Comparison of ENCODE assay signal across 29 mouse cellular contexts in the genomic region with DNA sequence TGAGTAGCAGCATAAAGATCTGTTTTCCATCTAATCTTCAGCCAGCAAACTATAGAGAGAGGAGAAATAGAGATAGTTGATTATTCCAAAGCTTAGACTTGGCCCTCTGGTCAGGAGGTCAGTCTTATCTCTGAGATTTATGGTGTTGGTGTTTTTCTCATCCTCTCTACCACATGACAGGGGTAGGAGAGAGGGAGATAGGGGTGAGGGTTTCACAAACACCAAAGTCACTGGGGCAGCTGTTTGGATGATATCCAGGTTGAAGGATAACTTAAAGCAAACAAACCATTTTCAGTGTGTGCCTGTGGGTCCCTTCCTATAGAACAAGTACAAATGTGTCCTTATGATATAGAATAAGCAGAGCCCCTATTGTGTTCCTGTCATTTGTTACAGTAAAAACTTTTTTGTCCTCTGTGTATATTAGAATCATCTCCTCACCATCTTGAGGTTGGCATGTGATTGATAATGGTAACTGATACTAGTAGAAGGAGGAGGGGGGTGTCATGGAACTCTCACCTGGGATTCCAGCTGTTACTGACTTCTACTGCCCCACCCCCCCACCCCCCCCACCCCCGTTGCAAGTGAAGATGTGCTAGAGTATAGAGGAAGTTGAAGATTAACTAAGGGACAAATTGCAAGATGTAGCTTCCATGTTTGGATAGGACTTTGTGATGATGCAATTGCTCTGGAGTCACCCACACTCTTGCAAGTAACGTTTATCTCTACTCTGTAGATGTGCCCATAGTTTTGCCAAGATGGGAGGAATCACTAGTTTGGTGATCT. TPM values are rescaled to one million over a fixed set of nuclear protein-coding genes. Genes with fewer than 3 reads are reported as not detected.
A peak's percentile ranks its signal among the peaks of the same experiment; 100 is the strongest.
DNase-seq lines count a peak whose midpoint lies in the region; ATAC-seq and TF ChIP-seq lines count a peak whose summit lies in the region.
"Had no signal": no experiment of that assay in that cellular context is flagged by ENCODE, and none has a peak within 500 bp of the region (broad histone marks: within the 10 kb centered on the region; RNA-seq: fewer than 3 reads in every experiment).

No protein-coding gene starts in this region.

- H3K4me1 ChIP-seq in intestine, embryonic 15.5 days (replicated peaks) = no peaks in the 10 kb centered on the region
- no peaks in the 10 kb centered on the region for H3K4me1 ChIP-seq in intestine, postnatal 0 days (replicated peaks; ENCODE audit: control insufficient read depth, insufficient read depth, low read length)
- H3K4me1 ChIP-seq in lung, embryonic 14.5 days (ENCODE audit: insufficient read depth) = no peaks in the 10 kb centered on the region
- H3K4me1 ChIP-seq in liver, embryonic 15.5 days (replicated peaks) = no peaks in the 10 kb centered on the region
- H3K4me1 ChIP-seq: forebrain, embryonic 15.5 days; heart, embryonic 10.5 days; heart, embryonic 13.5 days had no signal

- no peak for TF ChIP-seq CTCF in intestine, postnatal 0 days (IDR thresholded peaks at IDR 0.05; ENCODE audit: low read depth)
- TF ChIP-seq CTCF in lung, embryonic 14.5 days (IDR thresholded peaks at IDR 0.05; ENCODE audit: low read depth) = no peak

- ATAC-seq in intestine, embryonic 15.5 days = peak; percentile 82
- ATAC-seq in intestine, postnatal 0 days = no peak
- peak; percentile 47; the same call in 1 of the 2 replicates for ATAC-seq in lung, embryonic 14.5 days (ENCODE audit: insufficient read depth)
- ATAC-seq in liver, embryonic 15.5 days (ENCODE audit: insufficient read depth) = peak; percentile 78
- ATAC-seq: forebrain, embryonic 15.5 days; hindbrain, postnatal 0 days; Patski had no signal

- peak; percentile 37 for DNase-seq in lung, embryonic 14.5 days
- no peak for DNase-seq in lung, adult 18-20 months
- DNase-seq in yolk sac, embryonic 10.5 days (ENCODE audit: low spot score) = peak; percentile 70
- DNase-seq in adrenal gland, postnatal 14 days = no peak
- DNase-seq in cerebellum, adult 11-12 months = no peak
- DNase-seq: adrenal gland, adult 2 months; adrenal gland, postnatal 25 days; B cell, adult 2 months; cerebellum, adult 18-20 months; cerebellum, adult 9-10 months; cerebellum, postnatal 14 days; gastrocnemius, postnatal 25 days; heart, adult 2 months; heart, postnatal 14 days; heart, postnatal 4 days had no signal

- H3K4me2 ChIP-seq in intestine, embryonic 15.5 days (replicated peaks) = no peak overlapping the region
- no peak overlapping the region for H3K4me2 ChIP-seq in intestine, postnatal 0 days (replicated peaks; ENCODE audit: low read depth)
- no peak overlapping the region for H3K4me2 ChIP-seq in lung, embryonic 14.5 days
- H3K4me2 ChIP-seq in liver, embryonic 15.5 days = no peak overlapping the region
- H3K4me2 ChIP-seq: forebrain, embryonic 15.5 days; heart, embryonic 13.5 days; hindbrain, embryonic 14.5 days had no signal

- no peaks in the 10 kb centered on the region for H3K36me3 ChIP-seq in intestine, embryonic 15.5 days
- H3K36me3 ChIP-seq in intestine, postnatal 0 days (ENCODE audit: control insufficient read depth, insufficient read depth) = no peaks in the 10 kb centered on the region
- H3K36me3 ChIP-seq in lung, embryonic 14.5 days (ENCODE audit: insufficient read depth) = no peaks in the 10 kb centered on the region
- no peaks in the 10 kb centered on the region for H3K36me3 ChIP-seq in liver, embryonic 15.5 days (replicated peaks)
- H3K36me3 ChIP-seq: forebrain, embryonic 15.5 days; G1E; heart, embryonic 10.5 days; heart, embryonic 13.5 days had no signal

- no peaks in the 10 kb centered on the region for H3K27me3 ChIP-seq in intestine, embryonic 15.5 days (replicated peaks)
- H3K27me3 ChIP-seq in intestine, postnatal 0 days (replicated peaks; ENCODE audit: control insufficient read depth, insufficient read depth, low read length) = no peaks in the 10 kb centered on the region
- no peaks in the 10 kb centered on the region for H3K27me3 ChIP-seq in lung, embryonic 14.5 days (ENCODE audit: insufficient read depth, low read length)
- H3K27me3 ChIP-seq in liver, embryonic 15.5 days = no peaks in the 10 kb centered on the region
- H3K27me3 ChIP-seq: CH12.LX; forebrain, embryonic 15.5 days had no signal

- H3K27ac ChIP-seq in intestine, embryonic 15.5 days = no peak overlapping the region
- no peak overlapping the region for H3K27ac ChIP-seq in intestine, postnatal 0 days (ENCODE audit: low read depth, low read length)
- H3K27ac ChIP-seq in lung, embryonic 14.5 days (ENCODE audit: low read depth) = no peak overlapping the region
- no peak overlapping the region for H3K27ac ChIP-seq in liver, embryonic 15.5 days (replicated peaks)
- H3K27ac ChIP-seq: forebrain, embryonic 15.5 days; heart, adult 2 months; heart, embryonic 10.5 days; heart, embryonic 13.5 days; hindbrain, embryonic 14.5 days; hindbrain, postnatal 0 days had no signal

- WGBS in intestine, embryonic 15.5 days = 5% methylated on average over 2 of the region's 2 CpGs
- 17% methylated on average over 2 of the region's 2 CpGs for WGBS in intestine, postnatal 0 days
- WGBS in lung, embryonic 14.5 days = 7% methylated on average over 2 of the region's 2 CpGs
- WGBS in liver, embryonic 15.5 days (ENCODE audit: insufficient replicate concordance) = 19% methylated on average over 2 of the region's 2 CpGs

- H3K4me3 ChIP-seq in intestine, embryonic 15.5 days (replicated peaks) = no peak overlapping the region
- H3K4me3 ChIP-seq in intestine, postnatal 0 days (ENCODE audit: low read depth, low read length) = no peak overlapping the region
- H3K4me3 ChIP-seq in lung, embryonic 14.5 days (ENCODE audit: low read depth, low read length) = no peak overlapping the region
- H3K4me3 ChIP-seq in liver, embryonic 15.5 days (replicated peaks) = no peak overlapping the region
- H3K4me3 ChIP-seq: forebrain, embryonic 15.5 days; heart, adult 2 months; heart, embryonic 10.5 days; heart, embryonic 13.5 days had no signal

- no peaks in the 10 kb centered on the region for H3K9me3 ChIP-seq in intestine, embryonic 15.5 days
- no peaks in the 10 kb centered on the region for H3K9me3 ChIP-seq in intestine, postnatal 0 days (ENCODE audit: control insufficient read depth)
- no peaks in the 10 kb centered on the region for H3K9me3 ChIP-seq in lung, embryonic 14.5 days (ENCODE audit: low read depth, low read length)
- no peaks in the 10 kb centered on the region for H3K9me3 ChIP-seq in liver, embryonic 15.5 days (replicated peaks)
- H3K9me3 ChIP-seq: forebrain, embryonic 15.5 days; G1E; heart, embryonic 10.5 days; heart, embryonic 13.5 days had no signal

- H3K9ac ChIP-seq in intestine, embryonic 15.5 days = no peak overlapping the region
- H3K9ac ChIP-seq in intestine, postnatal 0 days (ENCODE audit: low read depth, low read length) = no peak overlapping the region
- H3K9ac ChIP-seq in lung, embryonic 14.5 days = no peak overlapping the region
- no peak overlapping the region for H3K9ac ChIP-seq in liver, embryonic 15.5 days
- H3K9ac ChIP-seq: forebrain, embryonic 15.5 days; heart, embryonic 13.5 days; hindbrain, embryonic 14.5 days had no signal

RNA-seq across cellular contexts. Expression of gene Nxf3, which starts 7.6 kb away (rescaled TPM):
- 0.39 TPM in 1 of 2 replicates, not detected in the other for polyA plus RNA-seq in intestine, embryonic 15.5 days (2015; fragmentation: Nextera tagmentation; extraction: Ambion mirVana)
- polyA plus RNA-seq in intestine, postnatal 0 days (2015; fragmentation: Nextera tagmentation; extraction: Ambion mirVana) = 0.22 and 0.27 TPM in 2 replicates
- 0.12 TPM in 1 of 2 replicates, not detected in the other for polyA plus RNA-seq in lung, embryonic 14.5 days (2014; fragmentation: Nextera tagmentation; extraction: Ambion mirVana)
- polyA plus RNA-seq in liver, embryonic 15.5 days (2015; fragmentation: Nextera tagmentation; extraction: Ambion mirVana) = 0.15 and 0.18 TPM in 2 replicates
- total RNA-seq in adrenal gland, postnatal 14 days (2021) = not detected in 2 replicates
- total RNA-seq: adrenal gland, adult 2 months; adrenal gland, postnatal 25 days; gastrocnemius, adult 8-10 months; gastrocnemius, postnatal 25 days; heart, adult 2 months; heart, postnatal 14 days; heart, postnatal 4 days; hindbrain, postnatal 0 days had no signal
- polyA plus RNA-seq: adrenal gland, adult 2 months; forebrain, embryonic 11.5 days; forebrain, embryonic 15.5 days; hindbrain, embryonic 11.5 days; hindbrain, embryonic 14.5 days; hindbrain, postnatal 0 days; Patski had no signal

RNA-seq across cellular contexts. Expression of gene Bex2, which starts 24.7 kb away (rescaled TPM):
- 121 and 127 TPM in 2 replicates for polyA plus RNA-seq in intestine, embryonic 15.5 days (2015; fragmentation: Nextera tagmentation; extraction: Ambion mirVana)
- 55.0 and 58.5 TPM in 2 replicates for polyA plus RNA-seq in intestine, postnatal 0 days (2015; fragmentation: Nextera tagmentation; extraction: Ambion mirVana)
- polyA plus RNA-seq in lung, embryonic 14.5 days (2014; fragmentation: Nextera tagmentation; extraction: Ambion mirVana) = 55.6 and 64.8 TPM in 2 replicates
- polyA plus RNA-seq in liver, embryonic 15.5 days (2015; fragmentation: Nextera tagmentation; extraction: Ambion mirVana) = 147 and 153 TPM in 2 replicates
- total RNA-seq in adrenal gland, postnatal 14 days (2021) = 28.4 and 33.0 TPM in 2 replicates
- total RNA-seq: CH12.LX; G1E; gastrocnemius, postnatal 25 days had no signal
- polyA plus RNA-seq: heart, adult 2 months had no signal

RNA-seq across cellular contexts. Expression of gene Bex4, which starts 46.1 kb away (rescaled TPM):
- polyA plus RNA-seq in intestine, embryonic 15.5 days (2015; fragmentation: Nextera tagmentation; extraction: Ambion mirVana) = 230 and 263 TPM in 2 replicates
- polyA plus RNA-seq in intestine, postnatal 0 days (2015; fragmentation: Nextera tagmentation; extraction: Ambion mirVana) = 235 and 294 TPM in 2 replicates
- 128 and 138 TPM in 2 replicates for polyA plus RNA-seq in lung, embryonic 14.5 days (2014; fragmentation: Nextera tagmentation; extraction: Ambion mirVana)
- polyA plus RNA-seq in liver, embryonic 15.5 days (2015; fragmentation: Nextera tagmentation; extraction: Ambion mirVana) = 128 and 149 TPM in 2 replicates
- 13.8 and 14.8 TPM in 2 replicates for total RNA-seq in adrenal gland, postnatal 14 days (2021)
- total RNA-seq: CH12.LX; gastrocnemius, adult 8-10 months; gastrocnemius, postnatal 25 days had no signal
- polyA plus RNA-seq: adrenal gland, adult 2 months; Patski had no signal

RNA-seq across cellular contexts. Expression of gene Arxes1, which starts 59.5 kb away (rescaled TPM):
- 26.7 and 32.3 TPM in 2 replicates for polyA plus RNA-seq in intestine, embryonic 15.5 days (2015; fragmentation: Nextera tagmentation; extraction: Ambion mirVana)
- 8.2 and 8.4 TPM in 2 replicates for polyA plus RNA-seq in intestine, postnatal 0 days (2015; fragmentation: Nextera tagmentation; extraction: Ambion mirVana)
- 31.1 and 32.9 TPM in 2 replicates for polyA plus RNA-seq in lung, embryonic 14.5 days (2014; fragmentation: Nextera tagmentation; extraction: Ambion mirVana)
- polyA plus RNA-seq in liver, embryonic 15.5 days (2015; fragmentation: Nextera tagmentation; extraction: Ambion mirVana) = 6.6 and 6.7 TPM in 2 replicates
- total RNA-seq in adrenal gland, postnatal 14 days (2021) = 20.4 and 23.2 TPM in 2 replicates
- total RNA-seq: CH12.LX, G1E had no signal
- polyA plus RNA-seq: G1E had no signal

Comparison
In these comparisons a context has a peak if more than half of its experiments do, and no peak if none do; other contexts are left out.
1. DNase-seq: peak in lung, embryonic 14.5 days (single experiment) and yolk sac, embryonic 10.5 days (single experiment); none in lung, adult 18-20 months (0 of 2), adrenal gland, postnatal 14 days (single experiment) and cerebellum, adult 11-12 months (single experiment).